Comparison of ENCODE assay signal across 8 mouse cellular contexts in the genomic region with DNA sequence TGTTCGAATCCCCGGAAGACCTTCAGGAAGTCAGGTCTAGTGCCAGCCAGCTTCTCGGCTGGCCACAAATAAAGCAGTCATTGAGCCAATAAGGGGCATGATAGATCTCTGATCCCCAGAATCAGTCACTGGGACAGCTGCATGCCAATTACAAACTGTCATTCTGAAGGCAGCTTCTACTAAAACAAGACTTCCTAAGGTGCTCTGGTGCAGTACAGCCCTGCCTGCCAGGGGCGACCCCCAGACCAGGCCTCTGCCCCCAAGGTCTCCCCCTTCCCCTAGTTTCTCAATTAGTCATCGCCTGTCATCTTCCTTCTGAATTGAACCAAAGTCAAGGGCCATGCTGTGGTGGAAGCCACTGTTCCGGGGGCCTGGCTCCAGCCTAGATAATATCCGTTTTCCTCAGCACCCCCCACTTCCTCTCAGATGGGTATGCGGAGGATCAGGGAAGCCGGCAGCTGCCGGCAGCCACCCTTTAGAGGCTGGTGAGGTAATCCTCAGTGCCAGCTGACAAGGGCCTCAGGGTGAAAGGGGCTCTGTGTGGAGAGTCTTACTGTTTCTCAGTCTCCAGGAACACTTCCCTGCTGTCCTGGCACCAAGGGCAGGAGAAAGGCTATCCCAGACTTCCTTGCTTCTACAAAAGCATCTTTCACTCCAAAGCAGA. TPM values are rescaled to one million over a fixed set of nuclear protein-coding genes. Genes with fewer than 3 reads are reported as not detected.
DNase-seq lines count a peak whose midpoint lies in the region; ATAC-seq lines count a peak whose summit lies in the region.

No protein-coding gene starts in this region.

- H3K9ac ChIP-seq in kidney, embryonic 15.5 days = no peak overlapping the region
- H3K9ac ChIP-seq in stomach, embryonic 15.5 days = no peak overlapping the region

- H3K4me3 ChIP-seq in kidney, embryonic 15.5 days (replicated peaks) = no peak overlapping the region
- H3K4me3 ChIP-seq in stomach, embryonic 15.5 days (replicated peaks) = no peak overlapping the region

- H3K4me1 ChIP-seq in kidney, embryonic 15.5 days = 0 out of 2 replicates have a peak, but pooled peaks cover 7% of the 10 kb centered on the region
- peaks cover 4% of the 10 kb centered on the region; the same call in 1 of the 2 replicates for H3K4me1 ChIP-seq in stomach, embryonic 15.5 days

- no peaks in the 10 kb centered on the region for H3K36me3 ChIP-seq in kidney, embryonic 15.5 days
- no peaks in the 10 kb centered on the region for H3K36me3 ChIP-seq in stomach, embryonic 15.5 days

- no peaks in the 10 kb centered on the region for H3K9me3 ChIP-seq in kidney, embryonic 15.5 days (replicated peaks)
- H3K9me3 ChIP-seq in stomach, embryonic 15.5 days = no peaks in the 10 kb centered on the region

- ATAC-seq in kidney, embryonic 15.5 days (replicated peaks; ENCODE audit: low FRiP score) = no peak
- no peak for ATAC-seq in stomach, embryonic 15.5 days (ENCODE audit: insufficient read depth, low FRiP score, low read depth)

- WGBS in kidney, embryonic 15.5 days = 45% methylated on average over 10 of the region's 10 CpGs
- 41% methylated on average over 10 of the region's 10 CpGs for WGBS in stomach, embryonic 15.5 days

- H3K27ac ChIP-seq in kidney, embryonic 15.5 days = peak overlapping the region; percentile 39; the same call in 1 of the 2 replicates
- 0 out of 2 replicates have a peak overlapping the region, but pooled peaks have one; percentile 9 for H3K27ac ChIP-seq in stomach, embryonic 15.5 days

- no peaks in the 10 kb centered on the region for H3K27me3 ChIP-seq in kidney, embryonic 15.5 days
- H3K27me3 ChIP-seq in stomach, embryonic 15.5 days (replicated peaks) = no peaks in the 10 kb centered on the region

- DNase-seq in adrenal gland, postnatal 14 days = peak; percentile 51
- DNase-seq in adrenal gland, adult 8-10 months = no peak
- DNase-seq in right cerebral cortex, postnatal 10 days (ENCODE audit: low spot score in 2 of 2) = peak; percentile 60
- DNase-seq in right cerebral cortex, postnatal 4 days = no peak
- no peak for DNase-seq in urinary bladder, postnatal 25 days (ENCODE audit: low spot score)
- DNase-seq in spleen, postnatal 36 days (ENCODE audit: low spot score in 2 of 2) = no peak

- H3K4me2 ChIP-seq in kidney, embryonic 15.5 days = no peak overlapping the region
- H3K4me2 ChIP-seq in stomach, embryonic 15.5 days = no peak overlapping the region

RNA-seq across cellular contexts. Expression of a gene that starts 23.2 kb away (rescaled TPM):
- 46.8 and 47.4 TPM in 2 replicates for total RNA-seq in adrenal gland, postnatal 14 days (2021)
- total RNA-seq in adrenal gland, adult 8-10 months (2022) = 10 to 100 TPM; 43.2 to 55.3 (median 49.1) TPM
- 138 and 139 TPM in 2 replicates for polyA plus RNA-seq in kidney, embryonic 15.5 days (2015; fragmentation: Nextera tagmentation; extraction: Ambion mirVana)
- 134 and 140 TPM in 2 replicates for polyA plus RNA-seq in stomach, embryonic 15.5 days (2015; fragmentation: Nextera tagmentation; extraction: Ambion mirVana)

RNA-seq across cellular contexts. Expression of a gene that starts 59.4 kb away (rescaled TPM):
- total RNA-seq in adrenal gland, postnatal 14 days (2021) = 21.3 and 21.8 TPM in 2 replicates
- 1 to 10 TPM; 3.8 to 7.0 (median 4.5) TPM for total RNA-seq in adrenal gland, adult 8-10 months (2022)
- 10.0 and 12.3 TPM in 2 replicates for polyA plus RNA-seq in kidney, embryonic 15.5 days (2015; fragmentation: Nextera tagmentation; extraction: Ambion mirVana)
- 17.0 and 20.0 TPM in 2 replicates for polyA plus RNA-seq in stomach, embryonic 15.5 days (2015; fragmentation: Nextera tagmentation; extraction: Ambion mirVana)

Comparison
In these comparisons a context has a peak if more than half of its experiments do, and no peak if none do; other contexts are left out.
1. DNase-seq: peak in adrenal gland, postnatal 14 days (single experiment) and right cerebral cortex, postnatal 10 days (2 of 2); none in adrenal gland, adult 8-10 months (single experiment), right cerebral cortex, postnatal 4 days (single experiment), urinary bladder, postnatal 25 days (single experiment) and spleen, postnatal 36 days (0 of 2).